Mouse (Mus musculus) olfactory bulb, adult 2 months (tissue): ENCODE results near the gene Panx3. TPM values are rescaled to one million over a fixed set of nuclear protein-coding genes. Genes with fewer than 3 reads are reported as not detected.

Experiments used
- H3K27ac ChIP-seq: fragments of 200-500 bp; 2 replicates; pipeline ENCODE4 v1.5.1; 2012; ENCODE audit warnings: low read depth, low read length; ENCODE audit not compliant: insufficient read depth
- H3K4me1 ChIP-seq: fragments of 200-500 bp; 2 replicates; pipeline ENCODE4 v1.6.1; 2012; ENCODE audit warnings: low read length; ENCODE audit not compliant: control insufficient read depth, insufficient read depth
- H3K4me3 ChIP-seq: fragments of 200-500 bp; 2 replicates; pipeline ENCODE4 v1.5.1; 2012; ENCODE audit warnings: mild to moderate bottlenecking, low read depth, low read length, moderate library complexity; ENCODE audit not compliant: insufficient read depth
- CTCF ChIP-seq: fragments of 200-500 bp; IDR thresholded peaks from 2 replicates; pipeline ENCODE4 v1.5.1; 2012; ENCODE audit warnings: low read depth, mild to moderate bottlenecking, low read length, moderate library complexity; ENCODE audit not compliant: insufficient read depth
- POLR2A ChIP-seq: fragments of 200-500 bp; IDR thresholded peaks from 2 replicates; pipeline ENCODE4 v1.6.1; 2012; ENCODE audit warnings: mild to moderate bottlenecking, low read depth, low read length, moderate library complexity; ENCODE audit not compliant: insufficient read depth
- WGBS: fragments of 180-500 bp; shearing (Covaris S2); methylation state at CpG from one replicate; pipeline ENCODE4 v1.1.7; 2018; 5-methylcytosine and 5-hydroxymethylcytosine counted together
- polyA plus RNA-seq: library from polyadenylated mRNA; stranded (reverse); fragments of >200 nt; gene quantifications from 2 replicates; pipeline ENCODE4 v1.2.4, GENCODE M21; 2012; ENCODE audit warnings: low replicate concordance; ENCODE audit not compliant: missing spikeins, insufficient read depth, insufficient read length

The Panx3 gene
- polyA plus RNA-seq, 1 experiment = not detected

DNA sequence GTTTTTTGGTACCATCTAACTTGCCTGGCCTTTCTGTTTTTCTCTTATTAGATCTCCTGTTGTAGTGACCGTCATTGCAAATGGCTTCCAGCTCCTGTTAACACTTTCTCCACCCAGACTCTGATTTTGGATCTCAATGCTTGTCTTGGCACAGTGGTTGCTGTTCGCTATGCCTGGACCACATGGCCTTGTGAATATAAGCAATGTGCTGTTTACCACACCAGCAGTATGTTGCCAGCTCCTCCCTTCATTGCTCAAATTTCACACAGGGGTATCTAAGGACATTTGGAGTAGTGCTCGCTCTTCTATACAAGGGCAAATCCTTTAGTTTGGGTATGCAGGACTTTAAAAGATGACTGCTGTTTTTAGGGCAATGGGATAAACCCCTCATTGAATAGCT is 22.8 kb downstream of the Panx3 start:
- Histone ChIP-seq H3K4me1 (no peaks in the 10 kb centered on the region), H3K4me3 (no peak overlapping the region), H3K27ac (no peak overlapping the region)
- TF ChIP-seq CTCF = no peak
- no peak for TF ChIP-seq POLR2A
- WGBS = 81% methylated on average over 3 of the region's 3 CpGs

- H3K27ac ChIP-seq = no peak overlapping the region
- 71% methylated on average over 3 of the region's 3 CpGs for WGBS
Observed at GRCm38 (mm10) chr9:37638721-37639120, 30.3 kb downstream of the Panx3 start.

GRCm38 (mm10) chr9:37636800-37637542 is 32.1 kb downstream of the Panx3 start:
- Histone ChIP-seq H3K4me1 (no peaks in the 10 kb centered on the region), H3K4me3 (no peak overlapping the region), H3K27ac (no peak overlapping the region)
- no peak for TF ChIP-seq POLR2A
- no peak for TF ChIP-seq CTCF
- WGBS = 46% methylated on average over 6 of the region's 6 CpGs

More at GRCm38 (mm10) chr9:37638721-37639120, 30.3 kb downstream of the Panx3 start:
- no peaks in the 10 kb centered on the region for H3K4me1 ChIP-seq
- TF ChIP-seq CTCF (no peak), POLR2A (no peak)
- no peak overlapping the region for H3K4me3 ChIP-seq

GRCm38 (mm10) chr9:37636335-37636734 is 32.7 kb downstream of the Panx3 start:
- no peak overlapping the region for H3K27ac ChIP-seq
- 14% methylated on average over 7 of the region's 7 CpGs for WGBS
- TF ChIP-seq CTCF (peak; percentile 43; the same call in 1 of the 2 replicates), POLR2A (no peak)
- no peak overlapping the region for H3K4me3 ChIP-seq
- H3K4me1 ChIP-seq = no peaks in the 10 kb centered on the region

GRCm38 (mm10) chr9:37634269-37634668 is 34.8 kb downstream of the Panx3 start:
- no peak overlapping the region for H3K4me3 ChIP-seq
- 83% methylated on average over 3 of the region's 3 CpGs for WGBS
- no peak for TF ChIP-seq POLR2A
- no peaks in the 10 kb centered on the region for H3K4me1 ChIP-seq
- H3K27ac ChIP-seq = no peak overlapping the region

- no peak for TF ChIP-seq POLR2A
- TF ChIP-seq CTCF = no peak
- WGBS = 86% methylated on average over 2 of the region's 2 CpGs
- H3K4me3 ChIP-seq = no peak overlapping the region
- no peak overlapping the region for H3K27ac ChIP-seq
- H3K4me1 ChIP-seq = no peaks in the 10 kb centered on the region
Observed at GRCm38 (mm10) chr9:37632305-37632704, 36.7 kb downstream of the Panx3 start.

DNA sequence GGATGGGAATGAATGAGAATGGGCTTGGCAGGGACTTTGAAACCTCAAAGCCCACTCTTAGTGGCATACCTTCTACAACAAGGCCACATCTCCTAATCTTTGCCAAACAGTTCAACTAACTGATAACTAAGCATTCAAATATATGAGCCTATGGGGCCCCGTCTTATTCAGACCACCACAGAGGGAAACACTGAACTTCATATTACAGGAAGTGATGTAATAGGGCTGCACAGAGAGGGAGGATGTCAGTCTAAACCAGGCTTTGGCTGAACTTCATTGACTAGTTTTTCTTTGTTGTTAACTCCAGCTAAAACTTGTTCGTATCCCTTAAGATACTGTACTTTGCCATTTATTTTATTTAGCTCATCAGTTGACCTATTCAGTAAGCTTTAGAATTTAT is 39.1 kb downstream of the Panx3 start:
- Histone ChIP-seq H3K4me1 (peaks cover 8% of the 10 kb centered on the region), H3K4me3 (no peak overlapping the region), H3K27ac (no peak overlapping the region)
- 91% methylated on average over 2 of the region's 2 CpGs for WGBS
- TF ChIP-seq CTCF = no peak
- no peak for TF ChIP-seq POLR2A

DNA sequence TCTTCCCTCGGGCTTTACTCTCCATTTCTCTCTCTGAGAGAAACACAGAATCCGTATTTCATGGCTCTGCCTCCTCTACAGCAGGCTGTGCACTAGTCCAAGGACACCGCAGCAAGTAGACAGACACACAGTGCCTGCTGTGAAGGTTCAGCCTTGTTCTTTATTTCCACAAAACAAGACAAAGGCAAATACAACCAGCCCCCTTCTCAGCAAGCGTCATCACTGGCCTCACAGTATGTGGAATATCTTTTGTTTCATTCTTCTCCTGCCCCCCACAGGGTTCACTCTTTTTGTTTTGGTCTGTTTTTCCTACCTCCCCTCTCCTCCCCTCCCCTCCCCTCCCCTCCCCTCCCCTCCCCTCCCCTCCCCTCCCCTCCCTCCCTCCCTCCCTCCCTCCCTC is 40.5 kb downstream of the Panx3 start:
- no peak overlapping the region for H3K27ac ChIP-seq

GRCm38 (mm10) chr9:37627263-37627662 is 41.8 kb downstream of the Panx3 start:
- Histone ChIP-seq H3K4me1 (peaks cover 8% of the 10 kb centered on the region), H3K27ac (no peak overlapping the region), H3K4me3 (no peak overlapping the region)
- TF ChIP-seq POLR2A (no peak), CTCF (no peak)
- WGBS = 100% methylated on average over 1 of the region's 1 CpGs

More for the DNA sequence above, 40.5 kb downstream of the Panx3 start:
- Histone ChIP-seq H3K4me1 (peaks cover 8% of the 10 kb centered on the region), H3K4me3 (no peak overlapping the region)
- TF ChIP-seq POLR2A (no peak), CTCF (no peak)
- 56% methylated on average over 4 of the region's 4 CpGs for WGBS
